Mouse (Mus musculus) G1E (cell line): ENCODE data around the gene Zic4. TPM values are rescaled to one million over a fixed set of nuclear protein-coding genes. Genes with fewer than 3 reads are reported as not detected.

Experiments used
- ATAC-seq: 2 replicates; pipeline ENCODE4 v1.8.0; 2016; ENCODE audit warnings: mild to moderate bottlenecking; ENCODE audit not compliant: insufficient number of reproducible peaks, poor library complexity, low FRiP score, severe bottlenecking; ENCODE audit errors: extremely low read depth
- DNase-seq: peaks from one replicate; pipeline ENCODE4 v3.0.0; 2012; ENCODE audit warnings: low spot score
- H3K27me3 ChIP-seq: 2 replicates; pipeline ENCODE4 v1.6.1; 2012; ENCODE audit warnings: mild to moderate bottlenecking, low read length, inconsistent platforms; ENCODE audit not compliant: insufficient read depth
- H3K36me3 ChIP-seq: replicated peaks from 2 replicates; pipeline ENCODE3; 2012; ENCODE audit warnings: mild to moderate bottlenecking, inconsistent platforms
- H3K4me1 ChIP-seq: 2 replicates; pipeline ENCODE4 v1.6.1; 2012; ENCODE audit warnings: low read depth, low read length, inconsistent platforms, mixed read lengths; ENCODE audit not compliant: insufficient read depth
- H3K4me3 ChIP-seq: 2 replicates; pipeline ENCODE4 v1.5.1; 2012; ENCODE audit warnings: low read depth, mild to moderate bottlenecking, inconsistent platforms, low read length, moderate library complexity, mixed read lengths
- H3K9me3 ChIP-seq: replicated peaks from 2 replicates; pipeline ENCODE4 v1.6.1; 2012; ENCODE audit warnings: inconsistent platforms
- CTCF ChIP-seq: IDR thresholded peaks from 2 replicates; pipeline ENCODE4 v1.5.1; 2012; ENCODE audit warnings: low read depth, low read length, inconsistent platforms, mixed read lengths
- GATA1 ChIP-seq: IDR thresholded peaks from 2 replicates; pipeline ENCODE4 v1.6.1; 2012; ENCODE audit warnings: borderline replicate concordance, low read length, inconsistent platforms, mixed read lengths
- GATA2 ChIP-seq: IDR thresholded peaks from 2 replicates; pipeline ENCODE4 v1.6.1; 2012; ENCODE audit warnings: low read depth, low read length, inconsistent platforms, borderline replicate concordance
- POLR2AphosphoS5 ChIP-seq: IDR thresholded peaks from 2 replicates; pipeline ENCODE4 v1.6.1; 2012; ENCODE audit warnings: low read depth, low read length, inconsistent platforms; ENCODE audit not compliant: insufficient replicate concordance
- TAL1 ChIP-seq: conservative IDR thresholded peaks from 2 replicates; pipeline ENCODE4 v1.6.1; 2012; ENCODE audit warnings: low read depth, low read length, inconsistent platforms, mixed read lengths
- polyA plus RNA-seq: library from polyadenylated mRNA; stranded (reverse); fragments of >175 nt; gene quantifications from 2 replicates; pipeline ENCODE4 v1.2.3, GENCODE M21; 2012
- total RNA-seq, 2 experiments: library from RNA; stranded (forward) in 1 of 2; stranded (reverse) in 1 of 2; fragments of 200-1000 nt in 1 of 2; fragments of >200 nt in 1 of 2; fragmentation: Nextera tagmentation in 1 of 2; gene quantifications; 2 replicates each; pipeline ENCODE4 v1.2.3; 2014 to 2017

Zic4 gene
- total and polyA plus RNA-seq, 3 experiments, result 0.16 TPM; not detected in 2

- H3K27me3 ChIP-seq, result no peaks in the 10 kb centered on the region
- no peaks in the 10 kb centered on the region for H3K36me3 ChIP-seq
- H3K9me3 ChIP-seq, result peaks cover 35% of the 10 kb centered on the region
- ATAC-seq (no peak), DNase-seq (no peak)
- no peaks in the 10 kb centered on the region for H3K4me1 ChIP-seq
- TF ChIP-seq GATA2 (no peak), GATA1 (no peak), TAL1 (no peak), POLR2AphosphoS5 (no peak)
- no peak overlapping the region for H3K4me3 ChIP-seq
Measured at GRCm38 (mm10) chr9:91356353-91356740, 5.9 kb upstream of the Zic4 start.

- H3K27me3 ChIP-seq, result no peaks in the 10 kb centered on the region
- TF ChIP-seq GATA2 (no peak), POLR2AphosphoS5 (no peak), GATA1 (no peak), TAL1 (no peak), CTCF (no peak)
- H3K4me3 ChIP-seq, result no peak overlapping the region
- ATAC-seq (no peak), DNase-seq (no peak)
- peaks cover 40% of the 10 kb centered on the region for H3K9me3 ChIP-seq
- no peaks in the 10 kb centered on the region for H3K4me1 ChIP-seq
- no peaks in the 10 kb centered on the region for H3K36me3 ChIP-seq
Measured at GRCm38 (mm10) chr9:91357321-91357720, 4.9 kb upstream of the Zic4 start.

GRCm38 (mm10) chr9:91358851-91359687 is 3.1 kb upstream of the Zic4 start:
- no peak overlapping the region for H3K4me3 ChIP-seq
- no peaks in the 10 kb centered on the region for H3K4me1 ChIP-seq
- no peak for ATAC-seq
- no peaks in the 10 kb centered on the region for H3K27me3 ChIP-seq
- TF ChIP-seq GATA2 (no peak), GATA1 (no peak), TAL1 (no peak), CTCF (no peak), POLR2AphosphoS5 (no peak)
- no peaks in the 10 kb centered on the region for H3K36me3 ChIP-seq
- no peak for DNase-seq
- peaks cover 36% of the 10 kb centered on the region for H3K9me3 ChIP-seq

DNA sequence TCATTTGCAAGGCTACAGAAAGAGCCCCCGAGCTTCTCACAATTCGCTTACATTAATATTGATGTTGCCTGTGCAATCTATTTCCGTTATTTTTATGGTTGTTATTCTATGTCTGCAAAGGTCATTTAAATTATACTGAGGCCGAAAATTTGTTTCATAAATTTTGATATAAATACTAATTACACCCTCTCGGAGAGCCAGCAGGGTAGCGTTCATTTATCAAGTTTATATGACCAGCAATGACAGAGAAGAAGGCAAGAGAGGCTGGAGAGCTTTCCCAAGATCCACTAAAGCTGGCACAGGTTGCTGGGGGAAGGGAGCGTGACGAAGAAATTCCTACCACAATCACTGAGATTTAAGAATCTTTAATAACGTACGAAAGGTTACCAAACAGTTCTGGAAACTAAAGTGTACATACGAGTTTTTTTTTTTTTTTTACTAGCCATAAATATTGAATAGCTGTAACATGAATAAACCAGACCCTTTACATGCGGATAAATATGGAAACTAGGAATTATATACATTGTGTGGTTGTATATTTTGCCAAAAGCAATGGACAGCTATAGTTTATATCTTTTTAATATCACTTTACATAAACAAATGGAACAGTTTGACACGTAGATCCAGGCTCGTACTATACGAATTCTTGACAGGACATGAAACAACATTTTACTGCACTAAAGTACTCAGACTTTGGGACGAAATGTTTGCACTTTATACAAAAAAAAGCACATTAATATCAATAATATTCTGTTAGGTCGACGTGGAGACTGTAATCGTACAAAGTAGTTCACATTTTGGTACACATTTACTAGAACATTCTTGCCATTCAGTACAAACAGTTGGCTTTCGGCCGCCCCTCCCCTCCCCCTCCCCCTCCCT is 1.8 kb upstream of the Zic4 start:
- no peak for DNase-seq
- no peak for ATAC-seq
- Histone ChIP-seq H3K9me3 (peaks cover 37% of the 10 kb centered on the region), H3K27me3 (no peaks in the 10 kb centered on the region), H3K4me3 (no peak overlapping the region), H3K4me1 (no peaks in the 10 kb centered on the region), H3K36me3 (no peaks in the 10 kb centered on the region)
- TF ChIP-seq GATA1 (no peak), TAL1 (no peak), GATA2 (no peak), POLR2AphosphoS5 (no peak), CTCF (no peak)

DNA sequence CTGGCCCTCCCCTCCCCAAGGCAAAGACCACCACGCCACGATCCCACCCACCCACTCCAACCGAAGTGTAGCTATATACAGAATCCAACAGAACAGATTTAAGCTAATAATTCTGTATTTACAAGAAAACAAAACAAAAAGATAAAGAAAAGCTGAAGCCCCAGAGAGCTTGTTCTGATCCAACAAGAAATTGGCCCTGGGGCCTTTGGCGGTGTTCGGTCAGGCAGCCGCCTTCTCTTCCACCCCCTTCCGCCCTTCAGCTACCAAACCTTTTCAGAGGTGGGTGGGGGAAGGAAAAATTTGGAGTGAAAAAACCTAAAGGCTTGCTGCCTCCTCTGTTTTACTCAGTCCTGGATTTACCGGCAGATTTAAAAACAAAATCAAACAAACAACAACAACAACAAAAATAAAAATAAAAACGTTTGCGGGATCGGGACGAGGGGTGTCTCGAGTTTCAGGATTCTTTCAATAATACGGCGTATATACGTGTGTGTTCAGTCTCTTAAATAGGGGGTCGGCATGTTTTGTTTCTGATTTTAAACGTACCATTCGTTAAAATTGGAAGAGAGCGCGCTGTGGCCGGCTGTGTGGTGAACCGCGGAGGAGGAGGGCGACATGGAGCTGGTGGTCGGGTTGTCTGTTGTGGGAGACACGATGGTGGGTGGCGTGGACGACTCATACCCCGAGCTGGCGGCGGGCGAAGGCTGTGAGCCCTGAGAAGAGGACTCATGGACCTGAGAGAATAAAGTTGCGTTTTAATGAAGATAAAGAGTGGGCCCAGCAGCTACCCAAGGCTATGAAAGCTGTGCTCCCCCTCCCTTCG is 969 bp upstream of the Zic4 start:
- DNase-seq (no peak), ATAC-seq (no peak)
- Histone ChIP-seq H3K36me3 (no peaks in the 10 kb centered on the region), H3K4me3 (no peak overlapping the region), H3K9me3 (peaks cover 40% of the 10 kb centered on the region), H3K27me3 (no peaks in the 10 kb centered on the region), H3K4me1 (no peaks in the 10 kb centered on the region)
- TF ChIP-seq TAL1 (no peak), POLR2AphosphoS5 (no peak), GATA2 (no peak), CTCF (no peak), GATA1 (no peak)
